Mouse (Mus musculus) stomach, embryonic 15.5 days (tissue): Measurements from ENCODE around the gene Pglyrp3. TPM values are rescaled to one million over a fixed set of nuclear protein-coding genes. Genes with fewer than 3 reads are reported as not detected.
A peak's percentile ranks its signal among the peaks of the same experiment; 100 is the strongest.
"Not testable (repeated sequence)": the region's sequence is repeated elsewhere in the genome, so short reads cannot be mapped to it uniquely, and the experiment has no call there.

ENCODE experiments used
- ATAC-seq: fragments of 200-750 bp; cut with Nextera tagmentation; 2 replicates; pipeline ENCODE4 v1.8.0; 2017; ENCODE audit warnings: low read depth, moderate number of reproducible peaks, moderate TSS enrichment; ENCODE audit not compliant: insufficient read depth, low FRiP score
- H3K27ac ChIP-seq: fragments of 300-500 bp; sonication (generic); 2 replicates; pipeline ENCODE4 v1.5.1; 2015; ENCODE audit warnings: mild to moderate bottlenecking, inconsistent platforms
- H3K27me3 ChIP-seq: fragments of 300-500 bp; sonication (generic); replicated peaks from 2 replicates; pipeline ENCODE4 v1.6.1; 2015; ENCODE audit warnings: inconsistent platforms
- H3K36me3 ChIP-seq: fragments of 300-500 bp; sonication (generic); 2 replicates; pipeline ENCODE4 v1.6.1; 2015; ENCODE audit warnings: inconsistent platforms
- H3K4me1 ChIP-seq: fragments of 300-500 bp; sonication (generic); 2 replicates; pipeline ENCODE4 v1.6.1; 2015; ENCODE audit warnings: inconsistent platforms
- H3K4me2 ChIP-seq: fragments of 300-500 bp; sonication (generic); 2 replicates; pipeline ENCODE4 v1.6.1; 2015; ENCODE audit warnings: mild to moderate bottlenecking, inconsistent platforms
- H3K4me3 ChIP-seq: fragments of 300-500 bp; sonication (generic); replicated peaks from 2 replicates; pipeline ENCODE4 v1.5.1; 2015; ENCODE audit warnings: inconsistent platforms
- H3K9ac ChIP-seq: fragments of 300-500 bp; sonication (generic); 2 replicates; pipeline ENCODE4 v1.6.1; 2015; ENCODE audit warnings: inconsistent platforms
- H3K9me3 ChIP-seq: fragments of 300-500 bp; sonication (generic); 2 replicates; pipeline ENCODE4 v1.6.1; 2016; ENCODE audit warnings: inconsistent platforms
- WGBS: fragments of 180-500 bp; shearing (Covaris S2); methylation state at CpG from one replicate; pipeline ENCODE4 v1.1.7; 2015; 5-methylcytosine and 5-hydroxymethylcytosine counted together
- microRNA-seq: library from miRNA; unstranded; fragments of <30 nt; microRNA quantifications from one replicate; pipeline ENCODE4, GENCODE M21; 2016
- polyA plus RNA-seq: library from polyadenylated mRNA; unstranded; fragments of >200 nt; fragmentation: Nextera tagmentation; extraction: Ambion mirVana; gene quantifications from 2 replicates; pipeline ENCODE4 v1.2.1, GENCODE M21; 2015

Pglyrp3 gene
- polyA plus RNA-seq = 0.19 and 0.63 TPM in 2 replicates

DNA sequence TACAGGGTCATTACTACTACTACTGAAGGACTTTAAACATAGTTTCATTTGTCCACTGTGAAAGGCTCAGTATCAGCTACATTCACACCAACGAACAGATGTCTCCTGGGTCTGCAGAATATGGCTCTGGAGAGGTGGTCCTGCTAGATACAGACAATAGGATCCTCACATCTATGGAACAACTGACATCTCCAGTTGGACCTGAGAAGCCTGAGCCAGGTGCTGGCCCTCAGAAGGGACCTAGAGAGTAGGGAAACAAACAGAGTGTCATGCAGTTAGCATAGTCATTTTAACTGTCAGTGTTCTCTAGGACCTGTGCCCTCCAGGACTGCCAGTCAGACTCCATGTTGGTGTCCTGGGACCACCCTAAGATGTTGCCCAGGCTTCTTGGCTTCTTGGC is at the start of gene Pglyrp3:
Pglyrp3 (plus strand) TSS at position 301 of the 400 bp plus-strand sequence.
- H3K27me3 ChIP-seq = no peaks in the 10 kb centered on the region
- no peak within 1 kb of the TSS for H3K4me2 ChIP-seq
- no peak within 1 kb of the TSS for H3K27ac ChIP-seq
- no peaks in the 10 kb centered on the region for H3K36me3 ChIP-seq
- H3K9ac ChIP-seq = no peak within 1 kb of the TSS
- WGBS = 78% methylated on average over 1 of the region's 1 CpGs
- no peaks in the 10 kb centered on the region for H3K9me3 ChIP-seq
- no peak for ATAC-seq
- no peaks in the 10 kb centered on the region for H3K4me1 ChIP-seq
- H3K4me3 ChIP-seq = no peak within 1 kb of the TSS

DNA sequence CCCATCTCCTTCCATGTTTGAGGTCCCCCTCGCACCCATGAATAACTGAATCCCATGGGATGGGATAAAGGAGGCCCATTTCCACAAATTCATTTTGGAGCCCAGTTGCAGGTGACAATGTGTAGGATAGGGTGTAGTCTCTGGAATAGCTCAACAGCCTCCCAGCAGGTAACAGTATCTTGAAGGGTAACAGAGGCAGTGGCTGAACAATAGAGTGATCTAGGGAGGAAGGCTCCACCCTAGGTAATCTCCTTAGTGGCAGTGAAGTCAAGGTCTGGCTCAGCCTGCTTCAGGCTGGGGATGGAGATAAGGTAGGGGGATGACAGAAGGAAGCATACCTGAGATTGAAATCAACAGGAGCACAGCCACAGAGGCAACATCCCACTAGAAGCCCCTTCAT is 3.4 kb upstream of the Pglyrp3 start:
- ATAC-seq = no peak
- Histone ChIP-seq H3K4me2 (no peak overlapping the region), H3K9me3 (no peaks in the 10 kb centered on the region), H3K4me3 (no peak overlapping the region), H3K36me3 (no peaks in the 10 kb centered on the region), H3K4me1 (no peaks in the 10 kb centered on the region), H3K9ac (no peak overlapping the region), H3K27ac (no peak overlapping the region), H3K27me3 (no peaks in the 10 kb centered on the region)
- 80% methylated on average over 1 of the region's 1 CpGs for WGBS

DNA sequence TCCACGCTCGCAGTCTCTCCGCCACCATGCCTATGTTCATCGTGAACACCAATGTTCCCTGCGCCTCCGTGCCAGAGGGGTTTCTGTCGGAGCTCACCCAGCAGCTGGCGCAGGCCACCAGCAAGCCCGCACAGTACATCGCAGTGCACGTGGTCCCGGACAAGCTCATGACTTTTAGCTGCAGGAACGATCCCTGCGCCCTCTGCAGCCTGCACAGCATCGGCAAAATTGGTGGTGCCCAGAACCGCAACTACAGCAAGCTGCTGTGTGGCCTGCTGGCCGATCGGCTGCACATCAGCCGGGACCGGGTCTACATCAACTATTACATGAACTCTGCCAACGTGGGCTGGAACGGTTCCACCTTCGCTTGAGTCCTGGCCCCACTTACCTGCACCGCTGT is 10.2 kb downstream of the Pglyrp3 start:
- 52% methylated on average over 24 of the region's 24 CpGs for WGBS
- not testable (repeated sequence) for H3K36me3 ChIP-seq, H3K4me3 ChIP-seq

DNA sequence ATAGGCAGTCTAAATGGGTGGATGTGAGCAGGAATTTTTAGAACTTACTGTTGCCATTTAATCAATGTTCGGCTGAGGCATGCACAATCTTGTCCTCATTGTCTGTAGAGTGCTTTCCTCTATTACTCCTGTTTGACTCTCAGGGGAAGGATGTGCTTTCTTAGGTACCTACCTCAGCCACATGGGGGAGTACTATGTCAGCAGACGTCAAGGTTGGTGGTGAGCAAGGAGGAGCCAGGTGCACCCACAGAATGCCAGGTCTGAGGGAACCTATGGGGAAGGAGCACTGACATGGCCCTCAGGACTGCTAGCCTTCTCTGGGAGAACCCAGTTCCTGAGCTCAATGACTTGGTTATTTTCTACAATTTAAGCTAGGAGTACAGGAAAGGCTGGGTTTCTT is 18.8 kb downstream of the Pglyrp3 start:
- Histone ChIP-seq H3K27me3 (no peaks in the 10 kb centered on the region), H3K9me3 (no peaks in the 10 kb centered on the region), H3K4me3 (no peak overlapping the region), H3K36me3 (no peaks in the 10 kb centered on the region), H3K27ac (no peak overlapping the region), H3K4me2 (no peak overlapping the region), H3K9ac (no peak overlapping the region), H3K4me1 (no peaks in the 10 kb centered on the region)
- no peak for ATAC-seq
- 37% methylated on average over 2 of the region's 2 CpGs for WGBS

More for the DNA sequence above, 10.2 kb downstream of the Pglyrp3 start:
- H3K4me1 ChIP-seq, H3K27me3 ChIP-seq, ATAC-seq, H3K9me3 ChIP-seq, H3K27ac ChIP-seq, H3K9ac ChIP-seq: not testable (repeated sequence)
- peak overlapping the region; percentile 17; the same call in 1 of the 2 replicates for H3K4me2 ChIP-seq

DNA sequence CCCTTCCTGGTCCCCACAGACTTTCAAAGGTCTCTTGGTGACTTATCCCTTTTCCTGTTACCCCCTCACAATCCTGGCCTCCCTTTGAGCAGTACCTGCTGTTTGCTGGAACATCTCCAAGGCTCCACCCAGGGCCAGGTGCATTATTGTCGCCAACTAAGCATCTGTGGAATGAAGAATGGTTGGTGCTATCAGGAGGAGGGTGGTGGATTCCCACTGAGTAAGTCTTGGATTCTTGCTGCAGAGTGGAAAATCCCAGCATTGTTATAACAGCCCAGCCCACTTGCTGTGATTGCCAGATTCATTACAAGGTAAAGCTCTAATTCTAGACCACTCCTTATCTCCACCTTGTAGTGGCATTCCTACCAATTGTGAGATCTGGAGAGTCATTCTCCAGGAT is 19.5 kb downstream of the Pglyrp3 start:
- no peak overlapping the region for H3K4me3 ChIP-seq
- H3K4me1 ChIP-seq = no peaks in the 10 kb centered on the region
- WGBS = 42% methylated on average over 1 of the region's 1 CpGs
- H3K27ac ChIP-seq = peak overlapping the region; percentile 35; the same call in 1 of the 2 replicates
- H3K9me3 ChIP-seq = no peaks in the 10 kb centered on the region
- no peak for ATAC-seq
- H3K36me3 ChIP-seq = no peaks in the 10 kb centered on the region
- H3K9ac ChIP-seq = no peak overlapping the region
- no peaks in the 10 kb centered on the region for H3K27me3 ChIP-seq
- H3K4me2 ChIP-seq = no peak overlapping the region

DNA sequence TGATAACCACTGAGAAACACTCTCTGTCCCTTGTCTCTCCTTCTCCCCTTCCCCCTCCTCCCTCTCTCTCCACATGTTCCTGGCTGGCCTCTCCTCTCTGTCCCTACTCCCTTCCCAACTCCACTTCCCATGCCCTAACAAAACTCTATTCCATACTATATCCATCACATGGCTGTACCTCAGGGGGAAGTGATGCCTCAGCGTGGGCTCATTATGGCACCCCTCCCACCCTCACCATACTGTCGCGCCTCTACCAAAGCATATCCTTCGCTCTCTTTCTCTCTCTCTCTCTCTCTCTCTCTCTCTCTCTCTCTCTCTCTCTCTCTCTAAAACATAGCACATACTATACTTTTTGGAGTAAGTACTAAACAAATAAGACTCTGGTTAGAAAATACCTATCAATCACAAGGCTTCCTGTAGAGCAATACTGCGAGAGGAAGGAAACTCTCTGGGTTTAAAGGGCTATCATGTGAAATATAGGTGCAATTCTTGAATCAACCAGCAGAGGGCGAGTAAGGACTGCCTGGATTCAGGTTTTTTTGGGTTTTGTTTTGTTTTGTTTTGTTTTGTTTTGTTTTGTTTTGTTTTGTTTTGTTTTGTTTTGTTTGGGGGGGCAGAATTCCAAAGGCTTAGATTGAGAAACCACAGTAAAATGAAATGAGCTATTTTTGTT is 36.1 kb downstream of the Pglyrp3 start:
- WGBS = 54% methylated on average over 6 of the region's 6 CpGs
- H3K27me3 ChIP-seq = no peaks in the 10 kb centered on the region
- no peak for ATAC-seq
- H3K36me3 ChIP-seq = no peaks in the 10 kb centered on the region
- no peak overlapping the region for H3K4me2 ChIP-seq
- H3K9ac ChIP-seq = no peak overlapping the region
- H3K27ac ChIP-seq = no peak overlapping the region
- no peaks in the 10 kb centered on the region for H3K9me3 ChIP-seq
- no peak overlapping the region for H3K4me3 ChIP-seq
- H3K4me1 ChIP-seq = no peaks in the 10 kb centered on the region

DNA sequence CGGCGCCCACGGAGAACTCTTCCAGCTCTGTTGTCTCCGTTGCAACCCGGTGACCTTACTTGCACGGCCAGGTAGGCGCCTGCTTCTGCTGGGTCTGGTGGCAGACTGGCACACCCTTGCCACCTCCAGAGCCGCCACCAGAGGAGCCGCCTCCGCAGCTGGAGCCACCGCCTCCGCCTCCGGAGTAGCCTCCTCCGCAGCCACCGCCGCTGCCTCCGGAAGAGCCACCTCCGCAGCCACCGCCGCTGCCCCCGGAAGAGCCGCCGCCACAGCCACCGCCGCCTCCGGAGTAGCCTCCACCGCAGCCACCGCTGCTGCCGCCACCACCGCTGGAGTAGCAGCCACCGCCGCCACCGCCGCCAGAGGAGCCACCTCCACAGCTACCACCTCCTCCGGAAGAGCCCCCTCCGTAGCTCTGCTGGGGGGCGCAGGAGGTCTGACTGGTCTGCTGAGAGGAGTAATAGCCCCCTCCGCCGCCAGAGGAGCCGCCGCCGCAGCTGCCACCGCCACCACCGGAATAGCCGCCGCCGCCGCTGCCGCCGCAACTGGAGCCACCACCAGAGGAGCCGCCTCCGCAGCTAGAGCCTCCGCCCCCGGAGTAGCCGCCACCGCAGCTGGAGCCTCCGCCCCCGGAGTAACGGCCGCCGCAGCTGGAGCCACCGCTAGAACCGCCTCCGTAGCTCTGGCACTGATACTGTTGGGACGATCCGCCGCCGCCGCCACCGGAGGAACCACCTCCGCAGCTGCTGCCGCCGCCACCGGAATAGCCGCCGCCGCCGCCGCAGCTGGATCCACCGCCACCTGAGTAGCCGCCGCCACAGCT is 66.3 kb downstream of the Pglyrp3 start:
- H3K9me3 ChIP-seq = no peaks in the 10 kb centered on the region
- H3K4me2 ChIP-seq = peak overlapping the region; percentile 86
- H3K36me3 ChIP-seq = no peaks in the 10 kb centered on the region
- peak; percentile 80 for ATAC-seq
- H3K4me3 ChIP-seq = peak overlapping the region; percentile 72
- peak overlapping the region; percentile 20 for H3K9ac ChIP-seq
- H3K4me1 ChIP-seq = no peaks in the 10 kb centered on the region
- H3K27ac ChIP-seq = no peak overlapping the region
- under 1% methylated on average over 74 of the region's 82 CpGs for WGBS
- peaks cover 18% of the 10 kb centered on the region for H3K27me3 ChIP-seq

Small RNAs within 50 kb of the gene (microRNA-seq; reads per million reads assigned to microRNA genes)
- not detected for gene Gm23697
- gene Gm25145 = not detected

Other genes with a start within 250 kb of the Pglyrp3 start
- gene Lor, start 68.6 kb downstream of the Pglyrp3 start, polyA plus RNA-seq = 2.6 and 3.5 TPM in 2 replicates
- not detected in 2 replicates for gene Prr9, start 109.4 kb downstream of the Pglyrp3 start, polyA plus RNA-seq
- not detected in 2 replicates for gene Lelp1, start 128.2 kb downstream of the Pglyrp3 start, polyA plus RNA-seq
- 9.5 and 12.7 TPM in 2 replicates for gene Sprr2a1, start 201.2 kb downstream of the Pglyrp3 start, polyA plus RNA-seq
- 541 and 1,085 TPM in 2 replicates for gene Sprr2a2, start 201.3 kb downstream of the Pglyrp3 start, polyA plus RNA-seq